21 mouse cellular contexts compared by ENCODE assay signal in the genomic region with DNA sequence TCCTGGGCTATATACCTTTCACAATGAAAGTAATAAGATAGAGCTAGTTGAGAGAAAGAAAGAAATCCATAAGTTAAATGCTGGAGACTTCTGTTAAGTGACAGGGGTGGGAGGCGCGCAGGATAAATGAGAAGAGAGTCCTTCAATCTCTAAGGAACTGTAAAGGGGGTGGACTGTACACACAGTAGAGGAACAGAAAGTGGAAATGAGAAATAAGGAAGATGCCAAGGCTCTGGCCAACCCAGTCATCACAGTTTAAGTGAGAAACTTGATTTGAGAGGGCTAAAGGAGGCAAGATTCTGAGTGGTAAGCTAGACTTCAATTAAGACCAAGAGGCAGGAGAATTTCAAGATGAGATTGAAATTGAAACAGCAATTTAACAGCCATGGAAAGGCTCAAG.
"Had no signal": no experiment of that assay in that cellular context is flagged by ENCODE, and none has a peak within 500 bp of the region (broad histone marks: within the 10 kb centered on the region; RNA-seq: fewer than 3 reads in every experiment).

No protein-coding gene starts in this region.

- H3K9ac ChIP-seq: limb, embryonic 13.5 days; liver, embryonic 14.5 days; liver, postnatal 0 days; lung, embryonic 14.5 days; midbrain, embryonic 15.5 days; neural tube, embryonic 13.5 days; stomach, embryonic 15.5 days had no signal

- H3K27ac ChIP-seq: layer of hippocampus, adult 2 months; limb, embryonic 10.5 days; limb, embryonic 13.5 days; liver, embryonic 14.5 days; macrophage; midbrain, embryonic 15.5 days; neural tube, embryonic 13.5 days; stomach, embryonic 15.5 days had no signal

- H3K27me3 ChIP-seq: limb, embryonic 13.5 days; midbrain, embryonic 15.5 days; neural tube, embryonic 13.5 days; stomach, embryonic 15.5 days had no signal

- H3K9me3 ChIP-seq: limb, embryonic 10.5 days; limb, embryonic 13.5 days; midbrain, embryonic 15.5 days; neural tube, embryonic 13.5 days; stomach, embryonic 15.5 days had no signal

- H3K4me3 ChIP-seq: layer of hippocampus, adult 2 months; limb, embryonic 10.5 days; limb, embryonic 13.5 days; midbrain, embryonic 15.5 days; myocyte; neural tube, embryonic 13.5 days; stomach, embryonic 15.5 days had no signal

- H3K36me3 ChIP-seq: limb, embryonic 10.5 days; limb, embryonic 13.5 days; midbrain, embryonic 15.5 days; neural tube, embryonic 13.5 days; stomach, embryonic 15.5 days had no signal

- ATAC-seq: liver, postnatal 0 days; lung, postnatal 0 days; midbrain, embryonic 15.5 days had no signal

- DNase-seq: kidney, adult 11 months; kidney, adult 9 months; kidney, postnatal 14 days; kidney, postnatal 4 days; layer of hippocampus, adult 9-11 months; liver, postnatal 0 days; retina, postnatal 1 day; right cerebral cortex, postnatal 25 days; spleen, adult 18-20 months; thymus, postnatal 25 days had no signal

- H3K4me1 ChIP-seq: midbrain, embryonic 15.5 days; neural tube, embryonic 13.5 days; stomach, embryonic 15.5 days had no signal
